In the genomic region with DNA sequence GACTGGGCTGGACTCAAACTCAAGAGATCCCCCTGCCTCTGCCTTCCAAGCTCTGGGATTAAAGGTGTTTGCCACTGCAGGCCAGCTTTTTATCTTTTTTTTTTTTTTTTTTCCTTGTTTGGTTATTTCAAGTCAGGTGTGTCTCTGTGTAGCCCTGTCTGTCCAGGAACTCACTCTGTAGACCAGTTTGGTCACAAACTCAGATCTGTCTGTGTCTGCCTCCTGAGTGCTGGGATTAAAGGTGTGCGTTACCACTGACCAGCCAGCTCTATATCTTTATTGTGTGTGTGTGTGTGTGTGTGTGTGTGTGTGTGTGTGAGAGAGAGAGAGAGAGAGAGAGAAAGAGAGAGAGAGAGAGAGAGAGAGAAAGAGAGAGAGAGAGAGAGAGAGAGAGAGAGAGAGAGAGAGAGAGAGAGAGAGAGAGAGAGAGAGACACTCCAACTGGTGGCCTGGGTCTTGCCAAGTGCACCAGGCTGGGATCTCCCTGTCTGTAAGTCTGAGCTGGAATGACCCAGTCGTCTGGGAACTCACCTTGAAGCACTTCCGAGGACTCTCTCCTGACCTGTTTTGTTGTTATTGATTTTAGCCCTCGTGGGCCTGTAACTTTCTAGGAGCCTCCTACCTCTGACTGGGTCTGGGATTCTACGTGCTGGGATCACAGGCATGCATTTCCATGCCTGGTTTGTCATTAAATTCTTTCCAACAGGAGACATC, we compare ENCODE assay signal across 18 mouse cellular contexts. TPM values are rescaled to one million over a fixed set of nuclear protein-coding genes. Genes with fewer than 3 reads are reported as not detected.
DNase-seq lines count a peak whose midpoint lies in the region; ATAC-seq and TF ChIP-seq lines count a peak whose summit lies in the region.
"Had no signal": no experiment of that assay in that cellular context is flagged by ENCODE, and none has a peak within 500 bp of the region (broad histone marks: within the 10 kb centered on the region; RNA-seq: fewer than 3 reads in every experiment).

No protein-coding gene starts in this region.

- TF ChIP-seq CTCF in gastrocnemius, adult 2 months (IDR thresholded peaks at IDR 0.05), result no peak
- TF ChIP-seq CTCF in kidney, adult 2 months (conservative IDR thresholded peaks at IDR 0.05; ENCODE audit: insufficient read depth, insufficient read length, low read depth, low read length), result no peak
- TF ChIP-seq CTCF in liver, postnatal 0 days (IDR thresholded peaks at IDR 0.05; ENCODE audit: low read depth), result no peak

- H3K4me2 ChIP-seq in liver, postnatal 0 days (ENCODE audit: low read depth, low read length), result no peak overlapping the region
- no peak overlapping the region for H3K4me2 ChIP-seq in liver, embryonic 12.5 days

- no peaks in the 10 kb centered on the region; the same call in 1 of the 2 replicates for H3K4me1 ChIP-seq in kidney, adult 2 months (ENCODE audit: control insufficient read depth, insufficient read depth, low read length)
- H3K4me1 ChIP-seq in liver, postnatal 0 days (ENCODE audit: insufficient read depth), result 0 out of 2 replicates have a peak, but pooled peaks cover 5% of the 10 kb centered on the region
- no peaks in the 10 kb centered on the region for H3K4me1 ChIP-seq in liver, embryonic 12.5 days
- H3K4me1 ChIP-seq: neural tube, embryonic 15.5 days had no signal

- no peak for TF ChIP-seq POLR2A in kidney, adult 2 months (IDR thresholded peaks at IDR 0.05; ENCODE audit: low read depth, low read length)

- H3K27me3 ChIP-seq in kidney, adult 2 months (replicated peaks; ENCODE audit: control insufficient read depth, insufficient read depth, low read length), result no peaks in the 10 kb centered on the region
- H3K27me3 ChIP-seq in liver, postnatal 0 days (ENCODE audit: insufficient read depth, low read length), result no peaks in the 10 kb centered on the region
- no peaks in the 10 kb centered on the region for H3K27me3 ChIP-seq in liver, embryonic 12.5 days (replicated peaks)
- H3K27me3 ChIP-seq: hindbrain, embryonic 15.5 days; neural tube, embryonic 15.5 days had no signal

- no peak overlapping the region; the same call in 1 of the 2 replicates for H3K4me3 ChIP-seq in gastrocnemius, adult 2 months
- no peak overlapping the region for H3K4me3 ChIP-seq in kidney, adult 2 months (ENCODE audit: insufficient read depth, low read depth, low read length)
- no peak overlapping the region for H3K4me3 ChIP-seq in liver, postnatal 0 days (ENCODE audit: low read depth, low read length)
- no peak overlapping the region for H3K4me3 ChIP-seq in liver, embryonic 12.5 days
- H3K4me3 ChIP-seq: neural tube, embryonic 15.5 days had no signal

- no peak for TF ChIP-seq EP300 in liver, postnatal 0 days (IDR thresholded peaks at IDR 0.05; ENCODE audit: low read depth)

- H3K27ac ChIP-seq in gastrocnemius, adult 2 months, result peak overlapping the region; percentile 82
- H3K27ac ChIP-seq in kidney, adult 2 months (ENCODE audit: insufficient read depth, low read depth, low read length), result peak overlapping the region; percentile 42
- H3K27ac ChIP-seq in liver, postnatal 0 days (ENCODE audit: low read depth), result peak overlapping the region; percentile 87
- no peak overlapping the region for H3K27ac ChIP-seq in liver, embryonic 12.5 days

- H3K9ac ChIP-seq in liver, postnatal 0 days (replicated peaks), result no peak overlapping the region
- H3K9ac ChIP-seq in liver, embryonic 12.5 days, result no peak overlapping the region
- H3K9ac ChIP-seq: neural tube, embryonic 15.5 days had no signal

- no peaks in the 10 kb centered on the region for H3K9me3 ChIP-seq in liver, postnatal 0 days (ENCODE audit: low read length)
- H3K9me3 ChIP-seq in liver, embryonic 12.5 days (replicated peaks), result no peaks in the 10 kb centered on the region
- H3K9me3 ChIP-seq: hindbrain, embryonic 15.5 days; neural tube, embryonic 15.5 days had no signal

- H3K36me3 ChIP-seq in kidney, adult 2 months (ENCODE audit: control insufficient read depth, insufficient read depth, low read length), result no peaks in the 10 kb centered on the region; the same call in 1 of the 2 replicates
- no peaks in the 10 kb centered on the region for H3K36me3 ChIP-seq in liver, postnatal 0 days (replicated peaks; ENCODE audit: insufficient read depth, low read length)
- H3K36me3 ChIP-seq in liver, embryonic 12.5 days, result no peaks in the 10 kb centered on the region
- H3K36me3 ChIP-seq: hindbrain, embryonic 15.5 days; neural tube, embryonic 15.5 days had no signal

- ATAC-seq in liver, postnatal 0 days, result peak; percentile 13; the same call in 1 of the 2 replicates
- ATAC-seq in liver, embryonic 12.5 days, result no peak

- intact Hi-C loops in gastrocnemius, adult 2 months (cut with DNase I), result no loop called here

- WGBS in kidney, adult 2 months, result 42% methylated on average over 5 of the region's 5 CpGs
- 46% methylated on average over 5 of the region's 5 CpGs for WGBS in liver, postnatal 0 days (ENCODE audit: insufficient replicate concordance)
- WGBS in liver, embryonic 12.5 days (ENCODE audit: insufficient replicate concordance), result 64% methylated on average over 5 of the region's 5 CpGs

- no peak for DNase-seq in gastrocnemius, adult 2 months
- no peak for DNase-seq in gastrocnemius, postnatal 4 days (ENCODE audit: low spot score in 2 of 2)
- DNase-seq in kidney, adult 2 months, result peak; percentile 60
- DNase-seq in kidney, adult 9 months, result no peak
- DNase-seq in liver, postnatal 0 days, result no peak
- DNase-seq in right cerebral cortex, postnatal 14 days, result no peak
- DNase-seq: adrenal gland, postnatal 25 days; cerebellum, adult 9-10 months; gastrocnemius, postnatal 14 days; heart, postnatal 4 days; layer of hippocampus, postnatal 36 days; lung, postnatal 4 days; right cerebral cortex, adult 18-20 months; thymus, adult 2 months; thymus, postnatal 4 days had no signal

RNA-seq across cellular contexts. Expression of gene Marveld2, which starts 21.8 kb away (rescaled TPM):
- total RNA-seq in gastrocnemius, adult 2 months (2021), result under 1 TPM; 0.51 to 0.64 TPM
- total RNA-seq in gastrocnemius, postnatal 4 days (2021), result 1 to 10 TPM; 4.3 to 4.5 TPM
- polyA plus RNA-seq in kidney, adult 2 months (2012; rRNA removed), result 11.5 and 13.0 TPM in 2 replicates
- polyA plus RNA-seq in liver, postnatal 0 days (2015; fragmentation: Nextera tagmentation; extraction: Ambion mirVana), result 8.6 and 9.4 TPM in 2 replicates
- 6.2 and 7.1 TPM in 2 replicates for polyA plus RNA-seq in liver, embryonic 12.5 days (2016; fragmentation: Nextera tagmentation; extraction: Ambion mirVana)

RNA-seq across cellular contexts. Expression of gene Ocln, which starts 42.5 kb away (rescaled TPM):
- total RNA-seq in gastrocnemius, adult 2 months (2021), result under 1 TPM in 1 of 2 experiments, not detected in 1; 0.15 TPM
- under 1 TPM; 0.29 to 0.54 TPM for total RNA-seq in gastrocnemius, postnatal 4 days (2021)
- 10.5 and 11.0 TPM in 2 replicates for polyA plus RNA-seq in kidney, adult 2 months (2012; rRNA removed)
- polyA plus RNA-seq in liver, postnatal 0 days (2015; fragmentation: Nextera tagmentation; extraction: Ambion mirVana), result 11.2 and 14.6 TPM in 2 replicates
- polyA plus RNA-seq in liver, embryonic 12.5 days (2016; fragmentation: Nextera tagmentation; extraction: Ambion mirVana), result 6.7 and 6.9 TPM in 2 replicates

RNA-seq across cellular contexts. Expression of gene Ak6, which starts 55.8 kb away (rescaled TPM):
- 10 to 100 TPM; 67.2 to 80.7 TPM for total RNA-seq in gastrocnemius, adult 2 months (2021)
- total RNA-seq in gastrocnemius, postnatal 4 days (2021), result 10 to 100 TPM; 72.5 to 74.0 TPM
- polyA plus RNA-seq in kidney, adult 2 months (2012; rRNA removed), result 38.8 and 52.5 TPM in 2 replicates
- 120 and 123 TPM in 2 replicates for polyA plus RNA-seq in liver, postnatal 0 days (2015; fragmentation: Nextera tagmentation; extraction: Ambion mirVana)
- polyA plus RNA-seq in liver, embryonic 12.5 days (2016; fragmentation: Nextera tagmentation; extraction: Ambion mirVana), result 216 and 222 TPM in 2 replicates

RNA-seq across cellular contexts. Expression of gene Rad17, which starts 55.9 kb away (rescaled TPM):
- total RNA-seq in gastrocnemius, adult 2 months (2021), result 10 to 100 TPM; 11.4 to 13.7 TPM
- total RNA-seq in gastrocnemius, postnatal 4 days (2021), result 10 to 100 TPM; 14.7 to 15.4 TPM
- 4.0 and 5.2 TPM in 2 replicates for polyA plus RNA-seq in kidney, adult 2 months (2012; rRNA removed)
- 9.2 and 10.5 TPM in 2 replicates for polyA plus RNA-seq in liver, postnatal 0 days (2015; fragmentation: Nextera tagmentation; extraction: Ambion mirVana)
- polyA plus RNA-seq in liver, embryonic 12.5 days (2016; fragmentation: Nextera tagmentation; extraction: Ambion mirVana), result 20.0 and 20.3 TPM in 2 replicates

RNA-seq across cellular contexts. Expression of gene Taf9, which starts 56.4 kb away (rescaled TPM):
- total RNA-seq in gastrocnemius, adult 2 months (2021), result 1 to 10 TPM in 1 of 2 experiments, under 1 TPM in 1; 0.56 to 7.4 TPM
- total RNA-seq in gastrocnemius, postnatal 4 days (2021), result 10 to 100 TPM; 16.3 to 19.0 TPM
- 1.8 and 2.6 TPM in 2 replicates for polyA plus RNA-seq in kidney, adult 2 months (2012; rRNA removed)
- 17.7 and 20.1 TPM in 2 replicates for polyA plus RNA-seq in liver, postnatal 0 days (2015; fragmentation: Nextera tagmentation; extraction: Ambion mirVana)
- 17.8 and 17.9 TPM in 2 replicates for polyA plus RNA-seq in liver, embryonic 12.5 days (2016; fragmentation: Nextera tagmentation; extraction: Ambion mirVana)
